Mouse (Mus musculus): ENCODE results near the gene Taldo1. TPM values are rescaled to one million over a fixed set of nuclear protein-coding genes. Genes with fewer than 3 reads are reported as not detected.

Gene Taldo1
- polyA plus RNA-seq (2016; fragmentation: Nextera tagmentation; extraction: Ambion mirVana) = 299 and 318 TPM in 2 replicates

- Histone ChIP-seq H3K4me1 (replicated peaks) (peaks cover 12% of the 10 kb centered on the region), H3K27ac (peak within 1 kb of the TSS; percentile 77), H3K4me3 (replicated peaks) (peak within 1 kb of the TSS; percentile 67), H3K4me2 (peak within 1 kb of the TSS; percentile 94), H3K9me3 (no peaks in the 10 kb centered on the region), H3K36me3 (peaks cover 12% of the 10 kb centered on the region), H3K9ac (replicated peaks) (peak within 1 kb of the TSS; percentile 75), H3K27me3 (peaks cover 5% of the 10 kb centered on the region; the same call in 1 of the 2 replicates)
- WGBS = under 1% methylated on average over 57 of the region's 57 CpGs
- ATAC-seq (ENCODE audit: insufficient number of reproducible peaks, insufficient read depth, low FRiP score, low TSS enrichment, low read depth) = peak; percentile 89
Measured at GRCm38 (mm10) chr7:141391625-141392551, at the start of gene Taldo1. Taldo1 (plus strand) TSS chr7:141392199.

DNA sequence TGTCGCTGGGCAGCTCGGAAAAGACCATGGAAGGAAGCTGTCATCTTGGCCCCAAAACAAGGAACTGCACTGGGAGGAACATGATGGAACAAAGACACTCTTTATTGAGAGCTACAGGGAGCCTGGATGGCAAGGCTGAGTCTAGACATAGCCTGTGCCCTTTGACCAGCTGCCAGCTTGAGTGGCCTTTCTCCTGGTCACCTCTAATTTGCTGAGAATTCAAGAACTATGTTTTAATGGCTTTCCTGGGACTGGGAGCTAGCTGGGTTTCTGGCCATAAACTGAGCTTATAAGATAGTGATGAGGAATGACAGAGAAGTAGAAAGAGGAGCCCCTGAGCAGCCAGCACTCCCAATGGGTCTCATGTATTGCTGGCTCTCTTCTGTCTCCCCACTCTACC is 48.8 kb upstream of the Taldo1 start:
- Histone ChIP-seq H3K4me3 (replicated peaks) (no peak overlapping the region), H3K27me3 (peaks cover 15% of the 10 kb centered on the region)

DNA sequence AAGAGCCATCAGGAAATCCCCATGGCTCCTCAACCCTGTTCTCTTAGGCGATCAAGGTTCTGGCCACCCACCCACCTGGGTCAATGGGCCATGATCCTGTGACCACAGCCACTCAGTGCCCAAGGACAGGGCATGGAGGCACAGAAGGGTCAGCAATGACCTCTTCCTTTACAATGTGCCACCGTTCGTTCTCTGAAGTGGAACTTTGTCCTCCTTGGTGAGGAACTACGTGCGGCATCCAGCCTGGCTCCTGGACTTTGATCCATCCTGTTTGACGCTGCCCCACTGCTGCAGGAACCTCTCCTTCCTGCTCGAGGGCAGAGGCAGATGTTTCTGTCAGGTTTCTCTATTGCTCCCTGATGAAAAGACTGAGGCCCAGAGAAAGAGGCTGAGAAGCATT is 48.3 kb upstream of the Taldo1 start:
- H3K9me3 ChIP-seq = no peaks in the 10 kb centered on the region
- WGBS = 72% methylated on average over 7 of the region's 7 CpGs
- H3K27ac ChIP-seq = no peak overlapping the region
- H3K4me3 ChIP-seq (replicated peaks) = no peak overlapping the region
- H3K4me1 ChIP-seq (replicated peaks) = peaks cover 8% of the 10 kb centered on the region
- no peak overlapping the region for H3K9ac ChIP-seq (replicated peaks)
- H3K27me3 ChIP-seq = peaks cover 10% of the 10 kb centered on the region
- no peak overlapping the region for H3K4me2 ChIP-seq
- ATAC-seq (ENCODE audit: insufficient number of reproducible peaks, insufficient read depth, low FRiP score, low TSS enrichment, low read depth) = no peak
- no peaks in the 10 kb centered on the region for H3K36me3 ChIP-seq

More for the DNA sequence above, 48.8 kb upstream of the Taldo1 start:
- no peaks in the 10 kb centered on the region for H3K9me3 ChIP-seq
- no peak overlapping the region for H3K27ac ChIP-seq
- no peak overlapping the region for H3K4me2 ChIP-seq
- no peak for ATAC-seq (ENCODE audit: insufficient number of reproducible peaks, insufficient read depth, low FRiP score, low TSS enrichment, low read depth)
- peaks cover 13% of the 10 kb centered on the region for H3K4me1 ChIP-seq (replicated peaks)
- 84% methylated on average over 2 of the region's 2 CpGs for WGBS
- H3K9ac ChIP-seq (replicated peaks) = no peak overlapping the region
- H3K36me3 ChIP-seq = no peaks in the 10 kb centered on the region

DNA sequence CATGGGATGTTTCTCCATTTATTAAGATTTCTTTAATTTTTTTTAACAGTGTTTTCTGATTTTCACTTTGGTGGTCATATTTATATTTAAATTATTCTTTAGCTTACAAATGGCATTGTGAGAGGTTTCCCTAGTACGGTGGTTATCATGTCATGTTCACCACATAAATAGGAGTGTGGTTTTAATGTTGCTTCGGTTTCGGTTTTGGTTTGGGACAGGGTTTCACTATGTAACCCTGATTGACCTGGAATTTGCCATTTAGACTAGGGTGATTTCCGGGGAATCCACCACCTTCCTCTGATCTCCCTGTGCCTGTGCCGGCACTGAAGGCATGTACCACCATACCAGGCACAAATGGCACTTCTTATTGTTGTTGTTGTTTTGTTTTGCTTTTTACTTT is 47.2 kb upstream of the Taldo1 start:
- Histone ChIP-seq H3K4me1 (replicated peaks) (no peaks in the 10 kb centered on the region), H3K9ac (replicated peaks) (no peak overlapping the region), H3K36me3 (no peaks in the 10 kb centered on the region), H3K27me3 (no peaks in the 10 kb centered on the region; the same call in 1 of the 2 replicates), H3K27ac (no peak overlapping the region), H3K9me3 (no peaks in the 10 kb centered on the region), H3K4me2 (no peak overlapping the region), H3K4me3 (replicated peaks) (no peak overlapping the region)
- no peak for ATAC-seq (ENCODE audit: insufficient number of reproducible peaks, insufficient read depth, low FRiP score, low TSS enrichment, low read depth)
- 87% methylated on average over 5 of the region's 5 CpGs for WGBS

DNA sequence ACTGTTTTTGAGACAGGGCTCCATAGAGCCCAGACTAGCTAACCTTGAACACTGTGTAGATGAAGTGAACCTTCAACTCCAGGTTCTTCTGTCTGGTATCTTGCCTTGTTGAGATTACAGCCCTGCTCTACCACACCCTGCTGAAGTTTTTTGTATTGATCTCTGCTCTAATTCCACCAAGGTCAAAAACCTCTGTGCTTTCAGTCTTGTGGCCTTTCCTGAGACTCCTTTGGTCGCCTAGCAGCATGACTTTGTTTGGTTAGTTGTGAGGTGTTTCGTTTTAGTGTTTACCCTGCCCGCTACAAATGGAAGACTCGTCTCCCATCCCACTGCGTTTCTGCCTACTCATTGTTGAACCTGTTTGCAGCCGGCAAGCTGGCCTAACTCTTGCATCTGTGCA is 40.9 kb upstream of the Taldo1 start:
- Histone ChIP-seq H3K36me3 (no peaks in the 10 kb centered on the region), H3K27me3 (0 out of 2 replicates have a peak, but pooled peaks cover 4% of the 10 kb centered on the region), H3K4me3 (replicated peaks) (no peak overlapping the region), H3K9me3 (no peaks in the 10 kb centered on the region), H3K27ac (no peak overlapping the region), H3K4me1 (replicated peaks) (no peaks in the 10 kb centered on the region), H3K4me2 (no peak overlapping the region), H3K9ac (replicated peaks) (no peak overlapping the region)
- ATAC-seq (ENCODE audit: insufficient number of reproducible peaks, insufficient read depth, low FRiP score, low TSS enrichment, low read depth) = no peak
- WGBS = 74% methylated on average over 6 of the region's 6 CpGs

- Histone ChIP-seq H3K4me3 (replicated peaks) (no peak overlapping the region), H3K36me3 (no peaks in the 10 kb centered on the region), H3K4me1 (replicated peaks) (no peaks in the 10 kb centered on the region), H3K27me3 (peaks cover 22% of the 10 kb centered on the region), H3K4me2 (no peak overlapping the region), H3K27ac (no peak overlapping the region), H3K9ac (replicated peaks) (no peak overlapping the region), H3K9me3 (no peaks in the 10 kb centered on the region)
- WGBS = 78% methylated on average over 8 of the region's 8 CpGs
- no peak for ATAC-seq (ENCODE audit: insufficient number of reproducible peaks, insufficient read depth, low FRiP score, low TSS enrichment, low read depth)
Measured at GRCm38 (mm10) chr7:141355051-141355450, 36.9 kb upstream of the Taldo1 start.

DNA sequence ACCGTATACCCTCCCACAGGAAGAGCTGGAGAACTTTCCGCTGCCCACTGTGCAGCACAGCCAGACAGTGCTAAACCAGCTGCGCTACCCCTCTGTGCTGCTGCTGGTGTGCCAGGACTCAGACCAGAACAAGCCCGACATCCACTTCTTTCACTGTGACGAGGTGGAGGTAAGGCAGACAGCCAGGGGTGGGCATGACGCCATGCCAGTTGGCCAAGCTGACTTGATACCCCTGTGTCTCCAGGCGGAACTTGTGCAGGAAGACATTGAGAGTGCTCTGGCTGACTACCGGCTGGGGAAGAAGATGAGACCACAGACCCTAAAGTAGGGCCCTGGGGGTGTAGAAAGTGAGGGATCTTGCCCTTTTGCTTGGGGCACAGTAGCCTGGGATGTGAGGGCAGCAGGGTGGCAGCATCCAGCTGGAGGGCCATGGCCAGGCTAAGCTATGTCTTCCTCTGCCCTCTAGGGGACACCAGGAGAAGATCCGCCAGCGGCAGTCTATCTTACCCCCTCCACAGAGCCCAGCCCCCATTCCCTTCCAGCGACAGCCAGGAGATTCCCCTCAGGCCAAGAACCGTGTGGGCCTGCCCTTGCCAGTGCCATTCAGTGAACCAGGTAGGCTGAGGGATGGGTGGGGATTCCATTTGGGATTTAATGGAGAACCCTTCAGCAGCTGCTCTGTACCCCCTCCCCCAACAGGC is 36.2 kb upstream of the Taldo1 start:
- WGBS = 58% methylated on average over 12 of the region's 12 CpGs
- H3K9ac ChIP-seq (replicated peaks) = no peak overlapping the region
- H3K4me1 ChIP-seq (replicated peaks) = no peaks in the 10 kb centered on the region
- H3K4me2 ChIP-seq = no peak overlapping the region
- no peaks in the 10 kb centered on the region for H3K9me3 ChIP-seq
- H3K4me3 ChIP-seq (replicated peaks) = no peak overlapping the region
- H3K27me3 ChIP-seq = peaks cover 30% of the 10 kb centered on the region
- no peak for ATAC-seq (ENCODE audit: insufficient number of reproducible peaks, insufficient read depth, low FRiP score, low TSS enrichment, low read depth)
- no peak overlapping the region for H3K27ac ChIP-seq
- no peaks in the 10 kb centered on the region for H3K36me3 ChIP-seq

DNA sequence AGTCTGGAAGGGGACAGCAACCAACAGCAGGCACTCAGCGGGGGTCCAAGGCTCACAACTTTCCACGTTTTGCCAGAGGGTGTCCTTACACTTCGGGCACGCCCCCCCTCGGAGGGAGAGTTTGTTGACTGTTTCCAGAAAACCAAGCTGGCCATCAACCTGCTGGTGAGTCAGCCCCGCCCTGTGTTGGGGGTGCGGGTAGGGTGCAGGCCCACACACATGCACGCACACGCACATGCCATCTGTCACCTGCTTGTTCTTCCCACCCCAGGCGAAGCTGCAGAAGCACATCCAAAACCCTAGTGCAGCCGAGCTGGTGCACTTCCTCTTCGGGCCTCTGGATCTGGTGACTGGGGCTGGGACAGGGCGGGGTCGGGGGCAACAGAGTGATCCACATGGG is 35.0 kb upstream of the Taldo1 start:
- Histone ChIP-seq H3K27me3 (peaks cover 42% of the 10 kb centered on the region), H3K9me3 (no peaks in the 10 kb centered on the region), H3K27ac (no peak overlapping the region), H3K4me3 (replicated peaks) (no peak overlapping the region), H3K36me3 (no peaks in the 10 kb centered on the region), H3K9ac (replicated peaks) (no peak overlapping the region), H3K4me1 (replicated peaks) (no peaks in the 10 kb centered on the region), H3K4me2 (no peak overlapping the region)
- 75% methylated on average over 14 of the region's 14 CpGs for WGBS
- no peak for ATAC-seq (ENCODE audit: insufficient number of reproducible peaks, insufficient read depth, low FRiP score, low TSS enrichment, low read depth)

GRCm38 (mm10) chr7:141361510-141361909 is 30.5 kb upstream of the Taldo1 start:
- Histone ChIP-seq H3K27ac (no peak overlapping the region), H3K27me3 (peaks cover 53% of the 10 kb centered on the region), H3K4me3 (replicated peaks) (no peak overlapping the region), H3K36me3 (no peaks in the 10 kb centered on the region), H3K9ac (replicated peaks) (no peak overlapping the region), H3K4me1 (replicated peaks) (no peaks in the 10 kb centered on the region), H3K9me3 (no peaks in the 10 kb centered on the region), H3K4me2 (peak overlapping the region; percentile 13; the same call in 1 of the 2 replicates)
- 15% methylated on average over 24 of the region's 24 CpGs for WGBS
- ATAC-seq (ENCODE audit: insufficient number of reproducible peaks, insufficient read depth, low FRiP score, low TSS enrichment, low read depth) = no peak

DNA sequence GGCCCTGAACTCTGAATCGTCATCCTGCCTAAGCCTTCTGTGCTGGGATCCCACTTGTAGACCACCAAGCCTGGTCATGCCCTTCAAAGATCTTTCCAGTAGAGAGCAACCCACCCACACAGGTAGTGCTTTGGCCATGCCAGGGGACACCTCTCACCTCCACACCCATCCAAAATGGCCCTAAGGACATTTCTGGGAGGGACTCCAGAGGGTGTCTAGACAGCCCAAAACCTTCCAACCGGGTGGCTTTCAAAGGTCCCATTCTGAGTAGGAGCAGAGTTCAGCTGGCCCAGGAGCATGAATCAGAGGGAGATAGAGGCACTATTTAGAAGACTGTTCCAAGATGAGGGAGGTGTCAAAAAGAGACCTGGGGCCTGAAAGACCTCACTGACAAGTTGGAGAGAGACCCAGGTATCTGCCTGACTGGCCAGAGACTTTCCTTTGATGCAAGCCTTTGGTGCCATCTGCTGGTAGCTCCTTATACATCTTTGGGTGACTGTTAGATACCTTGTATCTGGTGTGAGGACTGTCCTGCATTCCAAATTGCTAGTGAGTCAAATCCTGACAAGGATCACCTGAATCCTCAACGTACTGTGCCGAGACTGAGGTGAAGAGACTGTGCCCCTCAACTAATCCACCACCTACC is 28.8 kb upstream of the Taldo1 start:
- H3K4me2 ChIP-seq = no peak overlapping the region
- no peak overlapping the region for H3K27ac ChIP-seq
- H3K4me3 ChIP-seq (replicated peaks) = no peak overlapping the region
- H3K9me3 ChIP-seq = no peaks in the 10 kb centered on the region
- H3K27me3 ChIP-seq = peaks cover 46% of the 10 kb centered on the region
- no peaks in the 10 kb centered on the region for H3K4me1 ChIP-seq (replicated peaks)
- WGBS = 64% methylated on average over 4 of the region's 4 CpGs
- no peaks in the 10 kb centered on the region for H3K36me3 ChIP-seq
- ATAC-seq (ENCODE audit: insufficient number of reproducible peaks, insufficient read depth, low FRiP score, low TSS enrichment, low read depth) = no peak; the same call in 1 of the 2 replicates
- H3K9ac ChIP-seq (replicated peaks) = no peak overlapping the region

DNA sequence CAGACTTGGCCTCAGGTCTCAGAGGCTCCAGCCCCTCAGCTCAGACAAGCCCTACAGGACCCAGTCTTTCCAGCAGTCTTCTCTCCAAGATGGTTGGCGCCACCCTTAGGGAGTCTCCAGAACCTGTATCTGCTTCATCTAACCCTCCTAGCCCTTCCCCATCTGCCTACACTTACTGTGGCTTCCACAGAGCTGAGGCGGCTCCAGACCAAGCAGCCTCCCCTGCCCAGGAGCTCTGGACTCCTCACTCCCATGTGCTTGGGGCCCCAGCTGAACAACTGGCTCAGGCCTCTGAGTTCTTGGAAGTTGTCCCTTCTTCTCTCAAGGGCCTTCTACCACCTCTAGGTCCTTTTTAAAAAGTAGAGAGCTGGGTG is 28.3 kb upstream of the Taldo1 start:
- H3K36me3 ChIP-seq = no peaks in the 10 kb centered on the region
- 63% methylated on average over 2 of the region's 2 CpGs for WGBS
- no peak for ATAC-seq (ENCODE audit: insufficient number of reproducible peaks, insufficient read depth, low FRiP score, low TSS enrichment, low read depth)
- H3K27me3 ChIP-seq = peaks cover 46% of the 10 kb centered on the region
- H3K4me2 ChIP-seq = no peak overlapping the region
- H3K9me3 ChIP-seq = no peaks in the 10 kb centered on the region
- H3K4me1 ChIP-seq (replicated peaks) = no peaks in the 10 kb centered on the region
- H3K4me3 ChIP-seq (replicated peaks) = no peak overlapping the region
- no peak overlapping the region for H3K9ac ChIP-seq (replicated peaks)
- no peak overlapping the region for H3K27ac ChIP-seq
